Comparison of ENCODE assay signal across 10 mouse cellular contexts in the genomic region with DNA sequence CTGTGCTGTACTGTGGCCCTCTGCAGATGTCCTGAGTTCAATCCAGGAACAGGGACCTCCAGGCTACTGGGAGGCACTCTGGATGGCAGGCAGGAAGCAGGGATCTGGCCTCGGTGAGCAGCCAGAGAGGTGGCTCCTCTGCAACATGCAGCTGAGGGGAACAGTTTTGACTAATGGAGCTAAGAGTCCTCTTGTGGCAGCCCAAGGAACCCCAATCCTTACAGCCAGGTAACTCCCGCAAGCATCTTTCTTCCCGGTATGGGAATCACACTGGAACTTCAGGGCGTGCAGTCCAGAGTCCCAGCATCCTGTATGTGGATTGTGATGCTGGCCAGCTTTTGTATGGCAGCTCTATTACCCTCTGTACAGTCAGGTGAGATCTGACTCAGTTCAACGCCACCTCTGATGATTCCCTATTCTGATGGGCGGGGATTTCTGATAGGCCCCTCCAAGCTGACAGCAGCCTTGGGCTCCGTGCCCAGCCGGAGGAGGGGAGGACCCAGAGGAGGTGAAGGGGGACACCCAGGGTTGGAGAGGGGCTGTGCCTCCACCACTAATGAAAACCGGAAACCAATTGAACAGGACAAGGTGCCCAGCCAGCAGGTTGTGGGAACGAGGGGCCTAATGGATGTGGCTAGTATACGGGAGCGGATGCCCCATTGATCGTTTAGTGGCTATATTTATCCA. TPM values are rescaled to one million over a fixed set of nuclear protein-coding genes. Genes with fewer than 3 reads are reported as not detected.
A peak's percentile ranks its signal among the peaks of the same experiment; 100 is the strongest.
DNase-seq lines count a peak whose midpoint lies in the region; ATAC-seq and TF ChIP-seq lines count a peak whose summit lies in the region.
"Had no signal": no experiment of that assay in that cellular context is flagged by ENCODE, and none has a peak within 500 bp of the region (broad histone marks: within the 10 kb centered on the region; RNA-seq: fewer than 3 reads in every experiment).

No protein-coding gene starts in this region.

- peak overlapping the region; percentile 62 to 65 for H3K27ac ChIP-seq in heart, embryonic 14.5 days (replicated peaks in 1 of 2; ENCODE audit: control insufficient read depth in 1 of 2, insufficient read depth in 1 of 2, low read depth in 2 of 2, low read length in 2 of 2)
- 0 out of 2 replicates have a peak overlapping the region, but pooled peaks have one; percentile 4 for H3K27ac ChIP-seq in kidney, postnatal 0 days
- no peak overlapping the region for H3K27ac ChIP-seq in kidney, adult 2 months (ENCODE audit: insufficient read depth, low read depth, low read length)
- no peak overlapping the region for H3K27ac ChIP-seq in intestine, embryonic 16.5 days (ENCODE audit: low read length)

- 45% methylated on average over 13 of the region's 13 CpGs for WGBS in heart, embryonic 14.5 days
- WGBS in kidney, postnatal 0 days: 69% methylated on average over 13 of the region's 13 CpGs
- WGBS in kidney, adult 2 months: 69% methylated on average over 13 of the region's 13 CpGs
- WGBS in intestine, embryonic 16.5 days: 70% methylated on average over 13 of the region's 13 CpGs

- H3K27me3 ChIP-seq in heart, embryonic 14.5 days (ENCODE audit: control insufficient read depth, insufficient read depth, low read length): peaks cover 6% of the 10 kb centered on the region; the same call in 1 of the 2 replicates
- no peaks in the 10 kb centered on the region for H3K27me3 ChIP-seq in kidney, postnatal 0 days (ENCODE audit: insufficient read depth, low read length)
- H3K27me3 ChIP-seq in kidney, adult 2 months (replicated peaks; ENCODE audit: control insufficient read depth, insufficient read depth, low read length): no peaks in the 10 kb centered on the region
- peaks cover 11% of the 10 kb centered on the region for H3K27me3 ChIP-seq in intestine, embryonic 16.5 days (replicated peaks; ENCODE audit: control insufficient read depth, insufficient read depth, low read length)

- H3K4me1 ChIP-seq in heart, embryonic 14.5 days (ENCODE audit: control insufficient read depth in 2 of 2, insufficient read depth in 2 of 2, low read length in 2 of 2): peaks cover 43 to 70% of the 10 kb centered on the region in 2 experiments
- H3K4me1 ChIP-seq in kidney, postnatal 0 days (replicated peaks; ENCODE audit: insufficient read depth, low read length): no peaks in the 10 kb centered on the region; the same call in 1 of the 2 replicates
- peaks cover 7% of the 10 kb centered on the region; the same call in 1 of the 2 replicates for H3K4me1 ChIP-seq in kidney, adult 2 months (ENCODE audit: control insufficient read depth, insufficient read depth, low read length)
- H3K4me1 ChIP-seq in intestine, embryonic 16.5 days (ENCODE audit: control insufficient read depth, insufficient read depth, low read length): peaks cover 13% of the 10 kb centered on the region

- DNase-seq in heart, postnatal 10 days: no peak
- DNase-seq in kidney, postnatal 0 days (ENCODE audit: low spot score): no peak
- no peak for DNase-seq in kidney, adult 2 months
- peak; percentile 23 for DNase-seq in brain, embryonic 14.5 days (ENCODE audit: low read depth)
- DNase-seq in urinary bladder, adult 18-20 months (ENCODE audit: low spot score in 2 of 2): no peak
- DNase-seq: cerebellum, adult 2 months; thymus, postnatal 36 days had no signal

- TF ChIP-seq POLR2A in kidney, adult 2 months (IDR thresholded peaks at IDR 0.05; ENCODE audit: low read depth, low read length): no peak
- no peak for TF ChIP-seq POLR2A in brain, embryonic 14.5 days (IDR thresholded peaks at IDR 0.05; ENCODE audit: borderline replicate concordance, extremely low read depth, insufficient read depth, insufficient read length, poor library complexity, severe bottlenecking)

- peak; percentile 14; the same call in 1 of the 2 replicates for TF ChIP-seq CTCF in kidney, postnatal 0 days (IDR thresholded peaks at IDR 0.05; ENCODE audit: low read depth)
- TF ChIP-seq CTCF in kidney, adult 2 months (conservative IDR thresholded peaks at IDR 0.05; ENCODE audit: insufficient read depth, insufficient read length, low read depth, low read length): no peak
- TF ChIP-seq CTCF in brain, embryonic 14.5 days (IDR thresholded peaks at IDR 0.05; ENCODE audit: borderline replicate concordance, extremely low read depth, insufficient read depth, insufficient read length): peak; percentile 4; the same call in 1 of the 2 replicates

- intact Hi-C loops in heart, postnatal 10 days (cut with DNase I): no loop called here

- no peak overlapping the region for H3K4me2 ChIP-seq in heart, embryonic 14.5 days (ENCODE audit: low read length)
- H3K4me2 ChIP-seq in kidney, postnatal 0 days (ENCODE audit: low read length): no peak overlapping the region
- H3K4me2 ChIP-seq in intestine, embryonic 16.5 days (ENCODE audit: low read depth, low read length): no peak overlapping the region
- H3K4me2 ChIP-seq: liver, embryonic 11.5 days had no signal

- H3K9me3 ChIP-seq in heart, embryonic 14.5 days (ENCODE audit: control insufficient read depth, low read length): no peaks in the 10 kb centered on the region
- H3K9me3 ChIP-seq in kidney, postnatal 0 days (replicated peaks; ENCODE audit: low read length): no peaks in the 10 kb centered on the region
- no peaks in the 10 kb centered on the region for H3K9me3 ChIP-seq in intestine, embryonic 16.5 days (ENCODE audit: control insufficient read depth, low read length)

- peak overlapping the region; percentile 3; the same call in 1 of the 2 replicates for H3K9ac ChIP-seq in heart, embryonic 14.5 days (ENCODE audit: low read length)
- no peak overlapping the region for H3K9ac ChIP-seq in kidney, postnatal 0 days (ENCODE audit: low read depth, low read length)
- no peak overlapping the region for H3K9ac ChIP-seq in intestine, embryonic 16.5 days (ENCODE audit: low read depth, low read length)

- no peaks in the 10 kb centered on the region for H3K36me3 ChIP-seq in heart, embryonic 14.5 days (ENCODE audit: control insufficient read depth, insufficient read depth, low read length)
- no peaks in the 10 kb centered on the region for H3K36me3 ChIP-seq in kidney, postnatal 0 days (ENCODE audit: insufficient read depth, low read length)
- no peaks in the 10 kb centered on the region for H3K36me3 ChIP-seq in kidney, adult 2 months (ENCODE audit: control insufficient read depth, insufficient read depth, low read length)
- no peaks in the 10 kb centered on the region for H3K36me3 ChIP-seq in intestine, embryonic 16.5 days (ENCODE audit: control insufficient read depth, insufficient read depth, low read length)

- H3K4me3 ChIP-seq in heart, embryonic 14.5 days (ENCODE audit: control insufficient read depth in 1 of 2, insufficient read depth in 1 of 2, low read depth in 1 of 2, low read length in 2 of 2): no peak overlapping the region
- H3K4me3 ChIP-seq in kidney, postnatal 0 days (replicated peaks; ENCODE audit: low read depth, low read length): no peak overlapping the region
- no peak overlapping the region for H3K4me3 ChIP-seq in kidney, adult 2 months (ENCODE audit: insufficient read depth, low read depth, low read length)
- no peak overlapping the region for H3K4me3 ChIP-seq in intestine, embryonic 16.5 days (ENCODE audit: low read length)

- peak; percentile 7; the same call in 1 of the 2 replicates for ATAC-seq in heart, embryonic 14.5 days (ENCODE audit: insufficient number of reproducible peaks, insufficient read depth, low FRiP score, low read depth)
- ATAC-seq in kidney, postnatal 0 days (replicated peaks; ENCODE audit: low FRiP score, low read depth): peak; percentile 2; the same call in 1 of the 2 replicates
- ATAC-seq in intestine, embryonic 16.5 days: peak; percentile 11; the same call in 1 of the 2 replicates

RNA-seq across cellular contexts. Expression of gene Casz1, which starts 53.3 kb away (rescaled TPM):
- polyA plus RNA-seq in heart, embryonic 14.5 days (2014; fragmentation: Nextera tagmentation; extraction: Ambion mirVana): 24.6 and 26.6 TPM in 2 replicates
- 10 to 100 TPM; 64.7 to 67.2 TPM for total RNA-seq in heart, postnatal 10 days (2021)
- polyA plus RNA-seq in kidney, postnatal 0 days (2015; fragmentation: Nextera tagmentation; extraction: Ambion mirVana): 6.2 and 6.7 TPM in 2 replicates
- 13.5 and 14.7 TPM in 2 replicates for polyA plus RNA-seq in kidney, adult 2 months (2012; rRNA removed)
- 2.9 and 6.9 TPM in 2 replicates for polyA plus RNA-seq in brain, embryonic 14.5 days (2012; rRNA removed)
- 4.7 and 5.9 TPM in 2 replicates for polyA plus RNA-seq in intestine, embryonic 16.5 days (2015; fragmentation: Nextera tagmentation; extraction: Ambion mirVana)

Comparison
In these comparisons a context has a peak if more than half of its experiments do, and no peak if none do; other contexts are left out.
1. H3K27ac ChIP-seq: peak in heart, embryonic 14.5 days (2 of 2) and kidney, postnatal 0 days (single experiment); none in kidney, adult 2 months (single experiment) and intestine, embryonic 16.5 days (single experiment).
2. Peak in every context shown above with its lines, with median percentiles within 50 percentile points of each other: ATAC-seq.